Mouse (Mus musculus): ENCODE results near the gene Cpn1. TPM values are rescaled to one million over a fixed set of nuclear protein-coding genes. Genes with fewer than 3 reads are reported as not detected.
A peak's percentile ranks its signal among the peaks of the same experiment; 100 is the strongest.

Cpn1 gene
- under 1 TPM in 1 of 2 experiments, not detected in 1; 0.36 TPM for total RNA-seq (2021)
- long read RNA-seq, experiment 1, result 0 reads
- long read RNA-seq, experiment 2, result 0 reads

GRCm38 (mm10) chr19:43986069-43986794 is at the start of gene Cpn1:
Gene Cpn1, minus strand, starts transcription at chr19:43986556.
- TF ChIP-seq CTCF (conservative IDR thresholded peaks at IDR 0.05), result no peak
- H3K4me3 ChIP-seq, result no peak within 1 kb of the TSS
- no peak within 1 kb of the TSS for H3K27ac ChIP-seq
- DNase-seq (ENCODE audit: low spot score in 2 of 2), result no peak

GRCm38 (mm10) chr19:44033396-44033795 is 47.0 kb upstream of the Cpn1 start:
- Histone ChIP-seq H3K4me3 (no peak overlapping the region), H3K27ac (no peak overlapping the region)
- TF ChIP-seq CTCF (conservative IDR thresholded peaks at IDR 0.05), result no peak
- DNase-seq (ENCODE audit: low spot score in 2 of 2), result no peak

- no peak for TF ChIP-seq CTCF (conservative IDR thresholded peaks at IDR 0.05)
- no peak overlapping the region for H3K4me3 ChIP-seq
- no peak for DNase-seq (ENCODE audit: low spot score in 2 of 2)
- no peak overlapping the region for H3K27ac ChIP-seq
Measured at GRCm38 (mm10) chr19:44032046-44032744, 45.8 kb upstream of the Cpn1 start.

- TF ChIP-seq CTCF (conservative IDR thresholded peaks at IDR 0.05), result no peak
- no peak overlapping the region for H3K27ac ChIP-seq
- DNase-seq (ENCODE audit: low spot score in 2 of 2), result no peak
- no peak overlapping the region for H3K4me3 ChIP-seq
Measured at GRCm38 (mm10) chr19:44030024-44030423, 43.7 kb upstream of the Cpn1 start.

GRCm38 (mm10) chr19:44028972-44029371 is 42.6 kb upstream of the Cpn1 start, which contains the start of gene Cyp2c23:
Gene Cyp2c23, minus strand, starts transcription at chr19:44029208.
- Histone ChIP-seq H3K4me3 (no peak within 1 kb of the TSS), H3K27ac (no peak within 1 kb of the TSS)
- DNase-seq (ENCODE audit: low spot score in 2 of 2), result no peak
- TF ChIP-seq CTCF (conservative IDR thresholded peaks at IDR 0.05), result no peak

GRCm38 (mm10) chr19:44026956-44027530 is 40.7 kb upstream of the Cpn1 start:
- no peak overlapping the region for H3K4me3 ChIP-seq
- H3K27ac ChIP-seq, result no peak overlapping the region
- TF ChIP-seq CTCF (conservative IDR thresholded peaks at IDR 0.05), result no peak
- DNase-seq (ENCODE audit: low spot score in 2 of 2), result no peak

- no peak for DNase-seq (ENCODE audit: low spot score in 2 of 2)
- no peak for TF ChIP-seq CTCF (conservative IDR thresholded peaks at IDR 0.05)
- Histone ChIP-seq H3K4me3 (no peak overlapping the region), H3K27ac (no peak overlapping the region)
Measured at GRCm38 (mm10) chr19:44024921-44025585, 38.7 kb upstream of the Cpn1 start.

GRCm38 (mm10) chr19:44023066-44023465 is 36.7 kb upstream of the Cpn1 start:
- Histone ChIP-seq H3K4me3 (no peak overlapping the region), H3K27ac (no peak overlapping the region)
- DNase-seq (ENCODE audit: low spot score in 2 of 2), result no peak
- 0 out of 2 replicates have a peak, but pooled peaks have one; percentile 22 for TF ChIP-seq CTCF (conservative IDR thresholded peaks at IDR 0.05)

- TF ChIP-seq CTCF (conservative IDR thresholded peaks at IDR 0.05), result no peak
- DNase-seq (ENCODE audit: low spot score in 2 of 2), result no peak
- Histone ChIP-seq H3K27ac (no peak overlapping the region), H3K4me3 (no peak overlapping the region)
Measured at GRCm38 (mm10) chr19:44021502-44021901, 35.1 kb upstream of the Cpn1 start.

- no peak for TF ChIP-seq CTCF (conservative IDR thresholded peaks at IDR 0.05)
- H3K4me3 ChIP-seq, result no peak overlapping the region
- no peak overlapping the region for H3K27ac ChIP-seq
- DNase-seq (ENCODE audit: low spot score in 2 of 2), result no peak
Measured at GRCm38 (mm10) chr19:44019739-44020138, 33.4 kb upstream of the Cpn1 start.

GRCm38 (mm10) chr19:44013862-44014261 is 27.5 kb upstream of the Cpn1 start:
- Histone ChIP-seq H3K4me3 (no peak overlapping the region), H3K27ac (no peak overlapping the region)
- no peak for TF ChIP-seq CTCF (conservative IDR thresholded peaks at IDR 0.05)
- DNase-seq (ENCODE audit: low spot score in 2 of 2), result no peak

GRCm38 (mm10) chr19:44008784-44009183 is 22.4 kb upstream of the Cpn1 start:
- H3K4me3 ChIP-seq, result no peak overlapping the region
- no peak for TF ChIP-seq CTCF (conservative IDR thresholded peaks at IDR 0.05)
- no peak for DNase-seq (ENCODE audit: low spot score in 2 of 2)
- no peak overlapping the region for H3K27ac ChIP-seq

- H3K4me3 ChIP-seq, result no peak overlapping the region
- peak in 1 of 2 experiments; percentile 34 for DNase-seq (ENCODE audit: low spot score in 2 of 2)
- H3K27ac ChIP-seq, result no peak overlapping the region
- no peak for TF ChIP-seq CTCF (conservative IDR thresholded peaks at IDR 0.05)
Measured at GRCm38 (mm10) chr19:44007186-44007585, 20.8 kb upstream of the Cpn1 start.

All from layer of hippocampus, adult 2 months (tissue).